Mouse (Mus musculus) heart, embryonic 12.5 days (tissue): ENCODE measurements around the gene Fbxw7. TPM values are rescaled to one million over a fixed set of nuclear protein-coding genes. Genes with fewer than 3 reads are reported as not detected.

Experiments used
- ATAC-seq: fragments of 200-750 bp; cut with Nextera tagmentation; 2 replicates; pipeline ENCODE4 v1.8.0; 2017; ENCODE audit warnings: moderate TSS enrichment, moderate library complexity; ENCODE audit not compliant: insufficient number of reproducible peaks, low FRiP score
- H3K27ac ChIP-seq: fragments of 300-500 bp; sonication (generic); 2 replicates; pipeline ENCODE4 v1.5.1; 2016; ENCODE audit warnings: mild to moderate bottlenecking, moderate library complexity; ENCODE audit not compliant: poor library complexity, severe bottlenecking
- H3K27me3 ChIP-seq: fragments of 300-500 bp; sonication (generic); replicated peaks from 2 replicates; pipeline ENCODE4 v1.6.1; 2016; ENCODE audit warnings: mild to moderate bottlenecking, moderate library complexity
- H3K36me3 ChIP-seq: fragments of 300-500 bp; sonication (generic); 2 replicates; pipeline ENCODE4 v1.6.1; 2016; ENCODE audit warnings: mild to moderate bottlenecking, moderate library complexity
- H3K4me1 ChIP-seq: fragments of 300-500 bp; sonication (generic); replicated peaks from 2 replicates; pipeline ENCODE4 v1.6.1; 2016; ENCODE audit warnings: mild to moderate bottlenecking
- H3K4me2 ChIP-seq: fragments of 300-500 bp; sonication (generic); 2 replicates; pipeline ENCODE4 v1.6.1; 2016; ENCODE audit warnings: mild to moderate bottlenecking, moderate library complexity
- H3K4me3 ChIP-seq: fragments of 300-500 bp; sonication (generic); 2 replicates; pipeline ENCODE4 v1.5.1; 2016; ENCODE audit warnings: mild to moderate bottlenecking
- H3K9ac ChIP-seq: fragments of 300-500 bp; sonication (generic); 2 replicates; pipeline ENCODE4 v1.6.1; 2016; ENCODE audit warnings: mild to moderate bottlenecking, moderate library complexity
- H3K9me3 ChIP-seq: fragments of 300-500 bp; sonication (generic); replicated peaks from 2 replicates; pipeline ENCODE4 v1.6.1; 2016; ENCODE audit warnings: mild to moderate bottlenecking, moderate library complexity
- WGBS: fragments of 180-500 bp; shearing (Covaris S2); methylation state at CpG from one replicate; pipeline ENCODE4 v1.1.7; 2016; 5-methylcytosine and 5-hydroxymethylcytosine counted together
- polyA plus RNA-seq: library from polyadenylated mRNA; unstranded; fragments of >200 nt; fragmentation: Nextera tagmentation; extraction: Ambion mirVana; gene quantifications from 2 replicates; pipeline ENCODE4 v1.2.1, GENCODE M21; 2016

Fbxw7 gene
- polyA plus RNA-seq, 1 experiment from 2014 or later, result 6.9 TPM

GRCm38 (mm10) chr3:84826938-84827337 lies 11.9 kb downstream of the Fbxw7 start:
- Histone ChIP-seq H3K27me3 (no peaks in the 10 kb centered on the region), H3K4me1 (peaks cover 8% of the 10 kb centered on the region), H3K9ac (no peak overlapping the region), H3K4me3 (no peak overlapping the region), H3K27ac (no peak overlapping the region), H3K9me3 (no peaks in the 10 kb centered on the region), H3K4me2 (no peak overlapping the region), H3K36me3 (no peaks in the 10 kb centered on the region)
- 79% methylated on average over 3 of the region's 3 CpGs for whole genome bisulfite sequencing
- no peak for ATAC-seq

DNA sequence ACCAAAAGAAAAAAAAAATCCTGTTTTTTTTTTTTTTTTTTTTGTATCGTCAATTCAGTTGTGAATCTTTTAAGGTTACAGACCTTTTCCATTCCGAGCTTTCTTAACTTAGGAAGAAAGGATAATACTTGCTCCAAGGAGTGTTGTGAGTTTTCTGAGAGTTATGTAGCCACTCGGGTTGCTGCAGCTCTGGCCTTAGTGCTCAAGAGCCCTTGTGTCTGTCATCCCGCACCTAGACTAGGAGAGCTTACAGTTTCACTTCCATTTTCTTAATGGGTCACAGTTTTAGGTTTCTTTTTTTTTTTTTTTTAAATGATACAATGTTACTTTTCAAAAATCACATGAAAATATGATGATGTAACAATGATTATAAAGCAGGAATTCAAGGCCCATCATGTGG lies 12.5 kb downstream of the Fbxw7 start:
- Histone ChIP-seq H3K27ac (no peak overlapping the region), H3K4me3 (no peak overlapping the region), H3K9ac (no peak overlapping the region), H3K9me3 (no peaks in the 10 kb centered on the region), H3K4me1 (peaks cover 8% of the 10 kb centered on the region), H3K4me2 (no peak overlapping the region), H3K27me3 (no peaks in the 10 kb centered on the region), H3K36me3 (no peaks in the 10 kb centered on the region)
- no peak for ATAC-seq
- 78% methylated on average over 4 of the region's 4 CpGs for WGBS

DNA sequence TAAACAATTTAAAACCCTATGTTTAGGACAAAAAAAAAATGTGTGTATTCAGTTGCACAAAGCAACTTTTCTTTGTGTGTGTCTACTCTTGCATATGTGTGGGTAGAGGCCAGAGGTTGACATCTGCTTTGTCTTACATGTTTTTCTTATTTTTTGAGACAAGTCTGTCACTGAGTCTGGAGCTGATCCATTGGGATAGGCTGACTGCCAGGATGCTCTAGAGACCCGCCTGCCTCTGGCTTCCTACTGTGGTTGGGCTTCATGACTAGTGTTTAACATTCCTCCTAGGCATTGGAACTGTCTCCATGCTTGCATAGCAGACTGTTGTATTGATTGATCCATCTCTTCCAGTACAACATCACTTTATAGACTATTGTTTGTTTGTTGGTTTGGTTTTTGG lies 14.3 kb downstream of the Fbxw7 start:
- H3K36me3 ChIP-seq, result no peaks in the 10 kb centered on the region
- H3K27me3 ChIP-seq, result no peaks in the 10 kb centered on the region
- H3K4me3 ChIP-seq, result no peak overlapping the region
- ATAC-seq, result no peak
- peaks cover 8% of the 10 kb centered on the region for H3K4me1 ChIP-seq
- H3K27ac ChIP-seq, result no peak overlapping the region
- H3K9ac ChIP-seq, result no peak overlapping the region
- H3K9me3 ChIP-seq, result no peaks in the 10 kb centered on the region
- 69% methylated on average over 1 of the region's 1 CpGs for WGBS
- H3K4me2 ChIP-seq, result no peak overlapping the region

GRCm38 (mm10) chr3:84836029-84836428 lies 21.0 kb downstream of the Fbxw7 start:
- H3K4me2 ChIP-seq, result no peak overlapping the region
- no peak overlapping the region for H3K27ac ChIP-seq
- ATAC-seq, result no peak
- no peaks in the 10 kb centered on the region for H3K27me3 ChIP-seq
- H3K4me1 ChIP-seq, result no peaks in the 10 kb centered on the region
- no peak overlapping the region for H3K9ac ChIP-seq
- no peaks in the 10 kb centered on the region for H3K36me3 ChIP-seq
- WGBS, result 75% methylated on average over 5 of the region's 5 CpGs
- H3K4me3 ChIP-seq, result no peak overlapping the region
- H3K9me3 ChIP-seq, result no peaks in the 10 kb centered on the region

DNA sequence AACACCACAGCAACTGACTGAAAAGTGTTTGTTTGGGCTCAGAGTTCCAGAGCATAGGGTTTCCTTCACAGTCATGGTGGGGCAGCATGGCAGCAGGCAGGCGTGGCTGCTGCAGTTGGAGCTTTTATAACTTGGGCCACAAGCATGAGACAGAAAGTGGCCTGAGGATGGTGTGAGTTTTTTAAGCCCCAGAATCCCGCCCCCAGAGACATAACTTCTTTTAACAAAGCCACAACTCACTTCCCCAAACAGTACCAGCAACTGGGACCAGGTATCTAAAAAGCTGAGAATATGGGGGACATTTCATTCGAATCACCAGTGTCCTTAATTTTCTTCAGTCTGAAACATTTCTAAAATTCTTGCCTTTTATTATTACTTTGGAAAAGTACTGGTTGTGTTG lies 22.9 kb downstream of the Fbxw7 start:
- WGBS, result 90% methylated on average over 3 of the region's 3 CpGs
- ATAC-seq, result no peak

DNA sequence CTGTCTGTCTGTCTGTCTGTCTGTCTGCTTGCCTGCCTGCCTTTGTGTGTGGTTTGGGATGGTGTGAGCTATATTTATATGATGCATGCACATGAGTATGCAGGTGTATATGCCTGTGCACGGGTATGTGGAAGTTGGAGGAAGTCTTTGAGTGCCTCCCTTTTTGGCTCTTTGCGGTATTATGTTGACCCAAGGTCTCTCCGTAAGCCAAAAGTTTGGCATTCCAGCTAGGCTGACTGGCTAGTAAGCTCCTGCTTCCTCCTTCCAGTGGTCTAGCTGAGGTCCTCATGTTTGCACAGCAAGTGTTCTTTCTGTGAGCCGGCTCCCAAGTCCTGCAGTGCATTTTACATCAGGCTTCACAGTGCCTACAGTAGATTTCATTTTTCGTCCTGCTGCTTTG lies 24.4 kb downstream of the Fbxw7 start:
- Histone ChIP-seq H3K4me2 (no peak overlapping the region), H3K27me3 (no peaks in the 10 kb centered on the region), H3K4me1 (no peaks in the 10 kb centered on the region), H3K36me3 (no peaks in the 10 kb centered on the region), H3K9me3 (no peaks in the 10 kb centered on the region), H3K4me3 (no peak overlapping the region), H3K27ac (no peak overlapping the region), H3K9ac (no peak overlapping the region)
- ATAC-seq, result no peak
- 82% methylated on average over 5 of the region's 5 CpGs for WGBS

More for the DNA sequence above, 22.9 kb downstream of the Fbxw7 start:
- no peak overlapping the region for H3K9ac ChIP-seq
- no peaks in the 10 kb centered on the region for H3K9me3 ChIP-seq
- no peaks in the 10 kb centered on the region for H3K36me3 ChIP-seq
- no peaks in the 10 kb centered on the region for H3K4me1 ChIP-seq
- H3K27ac ChIP-seq, result no peak overlapping the region
- no peak overlapping the region for H3K4me2 ChIP-seq
- no peak overlapping the region for H3K4me3 ChIP-seq
- H3K27me3 ChIP-seq, result no peaks in the 10 kb centered on the region

DNA sequence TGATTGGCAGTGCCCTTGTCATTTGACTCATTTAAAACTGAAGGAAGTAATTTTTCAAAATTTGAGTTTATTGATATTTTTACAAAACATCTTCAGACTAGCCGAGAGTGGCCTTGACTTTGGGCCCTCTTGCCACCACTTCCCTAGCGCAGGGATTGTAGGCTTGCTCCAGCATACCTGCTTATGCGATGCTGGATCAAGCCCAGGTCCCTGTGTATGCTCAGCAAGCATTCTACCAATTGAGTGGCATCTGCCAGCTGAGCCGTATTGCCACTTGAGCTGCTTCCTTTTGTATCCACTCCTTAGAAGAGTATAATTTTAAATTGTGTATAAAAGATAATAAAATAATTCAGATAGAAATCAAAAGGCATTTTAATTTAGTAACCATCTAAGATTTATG lies 26.2 kb downstream of the Fbxw7 start:
- Histone ChIP-seq H3K4me3 (no peak overlapping the region), H3K9ac (no peak overlapping the region), H3K27ac (no peak overlapping the region), H3K4me2 (no peak overlapping the region), H3K27me3 (no peaks in the 10 kb centered on the region), H3K4me1 (no peaks in the 10 kb centered on the region), H3K36me3 (no peaks in the 10 kb centered on the region), H3K9me3 (no peaks in the 10 kb centered on the region)
- 90% methylated on average over 4 of the region's 4 CpGs for WGBS
- ATAC-seq, result no peak

- Histone ChIP-seq H3K9me3 (no peaks in the 10 kb centered on the region), H3K4me2 (no peak overlapping the region), H3K36me3 (no peaks in the 10 kb centered on the region), H3K27me3 (no peaks in the 10 kb centered on the region), H3K27ac (no peak overlapping the region), H3K9ac (no peak overlapping the region), H3K4me3 (no peak overlapping the region), H3K4me1 (peaks cover 8% of the 10 kb centered on the region)
- no peak for ATAC-seq
- 76% methylated on average over 2 of the region's 2 CpGs for WGBS
Observed at GRCm38 (mm10) chr3:84842793-84843192, 27.7 kb downstream of the Fbxw7 start.

DNA sequence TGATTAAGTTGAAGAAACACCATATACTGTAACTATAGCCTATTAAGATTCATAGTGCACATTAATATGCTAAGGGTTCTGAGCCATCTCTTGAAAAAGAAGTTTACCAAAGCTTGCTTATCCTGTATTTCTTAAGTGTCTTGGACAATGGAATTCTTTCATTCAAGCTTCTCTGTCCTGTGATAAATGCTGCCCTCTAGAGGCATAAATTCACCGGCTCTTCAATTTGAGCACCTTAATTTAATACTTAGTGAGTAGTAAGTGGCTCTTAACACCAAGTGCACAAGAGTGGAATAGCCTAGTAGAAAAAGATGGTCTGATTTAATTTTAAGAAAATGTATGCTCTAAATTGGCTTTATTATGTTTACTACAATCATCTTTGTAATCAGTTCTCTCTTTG lies 28.5 kb downstream of the Fbxw7 start:
- no peak overlapping the region for H3K4me3 ChIP-seq
- no peak overlapping the region for H3K9ac ChIP-seq
- H3K9me3 ChIP-seq, result no peaks in the 10 kb centered on the region
- 39% methylated on average over 1 of the region's 1 CpGs for WGBS
- H3K4me1 ChIP-seq, result peaks cover 10% of the 10 kb centered on the region
- no peaks in the 10 kb centered on the region for H3K36me3 ChIP-seq
- no peaks in the 10 kb centered on the region for H3K27me3 ChIP-seq
- no peak for ATAC-seq
- no peak overlapping the region for H3K4me2 ChIP-seq
- no peak overlapping the region for H3K27ac ChIP-seq

- Histone ChIP-seq H3K4me2 (no peak overlapping the region), H3K9ac (no peak overlapping the region), H3K4me1 (peaks cover 27% of the 10 kb centered on the region), H3K9me3 (no peaks in the 10 kb centered on the region), H3K4me3 (no peak overlapping the region), H3K27ac (peak overlapping the region; percentile 19; the same call in 1 of the 2 replicates), H3K36me3 (no peaks in the 10 kb centered on the region), H3K27me3 (no peaks in the 10 kb centered on the region)
- peak; percentile 66; the same call in 1 of the 2 replicates for ATAC-seq
- WGBS, result 65% methylated on average over 4 of the region's 4 CpGs
Observed at GRCm38 (mm10) chr3:84848798-84849197, 33.7 kb downstream of the Fbxw7 start.

GRCm38 (mm10) chr3:84850418-84850817 lies 35.4 kb downstream of the Fbxw7 start:
- no peak overlapping the region for H3K4me2 ChIP-seq
- H3K27me3 ChIP-seq, result no peaks in the 10 kb centered on the region
- H3K36me3 ChIP-seq, result no peaks in the 10 kb centered on the region
- H3K4me1 ChIP-seq, result peaks cover 28% of the 10 kb centered on the region
- no peak overlapping the region for H3K9ac ChIP-seq
- no peak overlapping the region for H3K27ac ChIP-seq
- no peaks in the 10 kb centered on the region for H3K9me3 ChIP-seq
- ATAC-seq, result no peak
- no peak overlapping the region for H3K4me3 ChIP-seq
- 86% methylated on average over 1 of the region's 1 CpGs for WGBS

- H3K9me3 ChIP-seq, result no peaks in the 10 kb centered on the region
- H3K27me3 ChIP-seq, result no peaks in the 10 kb centered on the region
- ATAC-seq, result no peak
- no peak overlapping the region for H3K9ac ChIP-seq
- H3K36me3 ChIP-seq, result no peaks in the 10 kb centered on the region
- no peak overlapping the region for H3K27ac ChIP-seq
- H3K4me1 ChIP-seq, result peaks cover 28% of the 10 kb centered on the region
- H3K4me3 ChIP-seq, result no peak overlapping the region
- WGBS, result 58% methylated on average over 1 of the region's 1 CpGs
- H3K4me2 ChIP-seq, result no peak overlapping the region
Observed at GRCm38 (mm10) chr3:84851801-84852200, 36.7 kb downstream of the Fbxw7 start.
